Mouse (Mus musculus) lung, postnatal 0 days (tissue): Measurements from ENCODE around the gene Hoxb6.

Source experiments
- CTCF ChIP-seq: IDR thresholded peaks from 2 replicates; pipeline ENCODE4 v1.5.1; 2016; ENCODE audit warnings: antibody characterized with exemption, mild to moderate bottlenecking
- EP300 ChIP-seq: IDR thresholded peaks from 2 replicates; pipeline ENCODE4 v1.6.1; 2016; ENCODE audit warnings: antibody characterized with exemption, mild to moderate bottlenecking, control low read depth

GRCm38 (mm10) chr11:96324965-96325364 is 32.7 kb downstream of the Hoxb6 start:
- no peak for TF ChIP-seq CTCF
- TF ChIP-seq EP300: no peak
